Mouse (Mus musculus): ENCODE measurements around the gene Tmem119.

Tmem119 gene

DNA sequence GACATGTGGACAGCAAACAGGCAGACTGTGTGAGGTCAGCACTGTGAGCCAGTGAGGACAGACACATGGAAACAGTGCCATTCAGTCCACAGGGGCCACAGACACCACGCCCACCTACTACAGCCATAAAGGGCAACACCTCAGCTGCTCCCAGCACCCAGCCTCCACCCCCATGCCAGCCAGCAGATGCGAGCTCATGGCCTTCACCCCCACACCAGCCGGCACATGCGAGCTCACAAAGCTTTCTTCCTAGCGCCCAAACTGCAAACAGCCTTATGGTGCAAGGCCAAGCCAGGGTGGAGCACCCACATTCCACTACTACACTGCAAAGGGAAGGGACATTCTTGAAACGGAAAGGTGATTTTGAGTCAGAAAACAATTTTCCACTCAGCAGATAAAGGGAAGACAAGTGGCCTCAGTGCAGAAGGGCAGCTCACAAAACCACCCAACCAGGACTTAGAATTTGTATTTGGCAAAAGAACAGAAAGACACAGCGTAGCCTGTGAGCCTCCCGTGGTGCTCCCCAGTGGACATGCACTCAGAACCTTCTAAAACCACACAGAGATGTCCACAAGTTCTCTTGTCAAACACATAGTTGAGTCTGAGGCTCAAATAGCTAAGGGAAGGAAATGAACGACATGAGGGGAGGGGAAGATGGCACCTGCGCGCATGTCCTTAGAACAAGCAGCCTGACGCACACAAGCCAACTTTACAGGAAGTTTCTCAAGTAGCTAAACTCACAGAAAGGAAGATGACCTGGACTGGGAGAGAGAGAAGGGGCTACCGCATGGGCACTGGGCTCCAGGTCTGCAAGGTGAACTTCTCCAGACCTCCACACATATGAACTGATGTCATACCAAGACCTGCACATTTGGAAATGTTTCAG, 34.4 kb downstream of the Tmem119 start:
- DNase-seq (ENCODE audit: low spot score in 2 of 2), result no peak

DNA sequence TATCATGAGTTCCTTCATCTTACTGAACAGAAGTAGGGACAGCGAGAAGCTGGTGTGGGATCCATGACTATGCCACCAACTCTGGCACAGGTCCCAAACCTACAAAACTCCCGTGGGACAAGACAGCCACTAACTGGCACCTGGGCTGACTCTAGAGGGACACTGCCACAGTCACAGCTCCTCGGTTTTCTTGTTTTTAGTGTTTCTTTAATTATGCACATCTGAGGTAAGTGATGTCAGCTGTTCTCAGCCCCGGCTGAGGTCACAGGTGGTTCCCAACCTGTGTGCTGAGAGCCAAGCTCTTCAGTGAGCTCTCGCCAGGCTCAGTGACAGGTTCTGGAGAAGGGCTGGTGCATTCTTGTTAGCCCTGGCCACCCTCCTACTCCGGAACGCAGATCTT, 35.9 kb downstream of the Tmem119 start:
- DNase-seq (ENCODE audit: low spot score in 2 of 2), result no peak

DNA sequence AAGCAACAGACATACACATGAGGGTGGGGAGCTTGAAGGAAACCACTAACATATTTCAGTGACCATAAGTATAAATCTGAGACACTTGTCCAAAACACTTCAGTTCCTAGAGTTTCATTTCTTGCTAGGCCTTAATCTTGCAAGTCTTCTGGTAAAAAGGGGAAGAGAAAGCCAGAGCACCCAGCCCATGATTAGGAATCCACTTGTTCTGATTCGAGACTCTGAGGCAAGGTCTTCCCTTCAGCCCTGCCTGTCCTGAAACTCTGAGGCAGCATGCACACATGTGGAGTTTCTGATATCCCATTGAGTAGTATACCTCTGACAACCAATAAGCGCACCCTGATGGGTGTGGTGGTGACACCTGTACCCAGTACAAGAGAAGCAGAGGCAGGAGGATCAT, 38.7 kb downstream of the Tmem119 start:
- no peak for DNase-seq (ENCODE audit: low spot score in 2 of 2)

DNA sequence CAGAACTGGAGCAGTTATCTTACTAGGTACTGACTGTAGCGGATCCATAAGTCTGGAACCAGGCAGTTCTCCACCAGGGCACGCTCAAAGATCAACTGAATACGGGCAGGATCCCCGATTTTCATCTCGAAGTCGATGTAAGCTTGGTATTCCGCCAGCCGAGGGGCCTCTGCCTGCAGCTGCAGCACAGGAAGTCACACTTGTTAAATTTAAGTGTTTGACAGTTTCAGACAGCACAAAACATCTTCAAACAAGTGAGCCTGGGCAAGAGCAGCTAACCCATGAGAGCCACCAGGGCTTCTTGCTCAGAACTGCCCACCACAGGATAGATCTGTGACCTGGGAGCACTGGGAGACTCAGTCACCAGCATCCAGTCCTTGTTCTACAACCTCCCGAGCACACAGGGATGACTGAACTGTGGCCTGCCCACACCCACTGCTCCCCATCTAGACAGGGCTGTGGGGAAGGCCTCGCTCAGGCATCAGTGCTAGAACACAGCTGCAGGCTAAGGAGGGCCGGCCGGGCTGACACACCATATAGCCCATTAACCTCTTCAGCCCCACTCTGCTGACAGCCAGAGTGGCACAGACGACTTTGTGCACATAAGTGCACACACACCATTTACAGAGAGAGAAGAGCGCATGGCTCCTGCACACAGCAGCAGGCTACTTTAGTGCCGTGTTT, 44.8 kb downstream of the Tmem119 start:
- no peak for DNase-seq (ENCODE audit: low spot score in 2 of 2)

DNA sequence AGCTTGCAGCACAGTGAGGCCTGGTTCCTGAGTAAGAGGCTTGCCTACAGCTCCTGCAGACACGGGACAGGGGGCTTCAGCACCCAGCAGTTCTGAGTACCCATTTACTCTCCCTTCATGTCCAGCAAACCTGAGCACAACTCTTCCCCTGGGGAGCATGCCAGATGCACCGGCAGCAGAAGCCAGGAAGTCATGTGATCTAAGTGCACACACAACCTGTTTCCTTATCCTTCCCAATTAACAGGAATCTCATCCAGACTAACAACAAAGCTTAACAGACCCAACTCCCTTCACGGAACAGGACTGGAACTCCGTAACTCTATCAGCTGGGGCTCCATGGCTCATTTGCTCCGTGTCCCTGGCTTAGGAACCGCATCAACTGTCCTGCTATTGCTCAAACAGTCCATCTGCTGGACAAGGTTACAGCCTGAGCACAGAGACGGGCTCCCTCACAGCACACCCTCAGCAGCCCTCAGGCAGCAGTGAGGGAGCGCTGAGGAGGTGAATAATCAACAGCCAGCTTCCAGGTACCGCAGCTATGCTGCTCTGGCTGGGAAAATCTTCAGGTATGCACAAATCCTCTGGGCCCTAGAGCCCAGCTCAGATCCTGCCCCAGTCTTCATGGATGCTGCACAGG, 48.7 kb downstream of the Tmem119 start:
- no peak for DNase-seq (ENCODE audit: low spot score in 2 of 2)

DNA sequence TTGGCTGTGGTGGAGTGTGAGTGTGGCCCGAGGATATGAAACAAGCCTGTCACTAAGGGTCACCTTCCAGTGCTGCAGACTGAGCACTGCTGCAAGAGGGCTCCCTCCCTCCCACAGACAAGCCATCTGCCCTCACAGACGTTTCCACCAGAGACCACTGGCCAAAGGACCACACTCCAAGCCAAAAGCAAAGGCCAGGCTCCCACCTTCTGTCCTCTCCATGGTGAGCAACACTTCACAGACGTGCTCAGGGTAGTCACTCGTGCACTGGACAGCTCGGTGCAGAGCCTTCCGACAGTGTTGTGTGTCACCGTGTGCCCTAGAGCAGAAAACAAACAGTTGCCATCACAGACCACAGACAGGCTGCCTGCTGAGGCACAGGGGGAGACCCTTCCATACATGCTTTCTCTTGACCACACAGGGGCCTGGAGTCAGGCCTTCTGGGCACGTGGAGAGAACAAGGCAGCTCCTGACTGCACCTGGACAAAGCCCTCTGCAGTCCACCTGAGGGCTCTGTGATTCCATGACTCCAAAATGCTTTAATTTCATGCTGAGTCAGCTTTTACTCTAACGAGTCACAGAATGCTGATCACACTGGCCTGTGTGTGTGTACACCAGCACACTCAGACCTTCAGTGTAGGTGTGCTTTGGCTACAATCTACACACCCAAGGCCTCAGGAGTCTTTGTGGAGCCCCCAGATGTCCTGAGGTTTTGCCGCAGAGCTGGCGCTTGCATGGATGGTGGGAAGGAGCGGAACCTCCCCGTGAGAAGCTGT, 51.6 kb downstream of the Tmem119 start:
- no peak for DNase-seq (ENCODE audit: low spot score in 2 of 2)

DNA sequence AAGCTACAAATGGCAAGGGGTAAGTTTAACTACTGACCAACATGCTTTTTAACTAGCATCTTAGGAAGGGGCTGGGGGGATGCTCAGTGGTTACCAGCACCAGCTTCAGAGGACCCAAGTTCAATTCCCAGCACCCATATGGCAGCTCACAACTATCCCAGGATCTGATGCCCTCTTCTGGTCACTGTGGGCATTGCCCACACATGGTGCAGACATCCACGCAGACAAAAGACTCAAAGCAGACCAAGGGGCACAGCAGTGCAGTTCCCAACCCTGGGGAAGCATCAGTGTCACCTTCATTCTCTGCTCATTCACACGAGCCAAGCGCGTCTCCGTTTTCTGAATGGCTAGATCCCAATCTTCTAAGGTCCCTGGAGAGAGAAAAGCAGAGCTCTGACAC, 52.7 kb downstream of the Tmem119 start:
- no peak for DNase-seq (ENCODE audit: low spot score in 2 of 2)

All from spleen, postnatal 10 days (tissue).